Mouse (Mus musculus) mouse trophoblast stem cell (cell line): ENCODE measurements around the gene Ppm1d.

Source experiments
- in situ Hi-C, 2 experiments: fragments of 300-500 bp; cut with MseI, MboI; formaldehyde crosslinking; loops; 2 replicates in 1 of 2; 3 replicates in 1 of 2; pipeline ENCODE4 v1.15.1; 2025

Ppm1d gene

DNA sequence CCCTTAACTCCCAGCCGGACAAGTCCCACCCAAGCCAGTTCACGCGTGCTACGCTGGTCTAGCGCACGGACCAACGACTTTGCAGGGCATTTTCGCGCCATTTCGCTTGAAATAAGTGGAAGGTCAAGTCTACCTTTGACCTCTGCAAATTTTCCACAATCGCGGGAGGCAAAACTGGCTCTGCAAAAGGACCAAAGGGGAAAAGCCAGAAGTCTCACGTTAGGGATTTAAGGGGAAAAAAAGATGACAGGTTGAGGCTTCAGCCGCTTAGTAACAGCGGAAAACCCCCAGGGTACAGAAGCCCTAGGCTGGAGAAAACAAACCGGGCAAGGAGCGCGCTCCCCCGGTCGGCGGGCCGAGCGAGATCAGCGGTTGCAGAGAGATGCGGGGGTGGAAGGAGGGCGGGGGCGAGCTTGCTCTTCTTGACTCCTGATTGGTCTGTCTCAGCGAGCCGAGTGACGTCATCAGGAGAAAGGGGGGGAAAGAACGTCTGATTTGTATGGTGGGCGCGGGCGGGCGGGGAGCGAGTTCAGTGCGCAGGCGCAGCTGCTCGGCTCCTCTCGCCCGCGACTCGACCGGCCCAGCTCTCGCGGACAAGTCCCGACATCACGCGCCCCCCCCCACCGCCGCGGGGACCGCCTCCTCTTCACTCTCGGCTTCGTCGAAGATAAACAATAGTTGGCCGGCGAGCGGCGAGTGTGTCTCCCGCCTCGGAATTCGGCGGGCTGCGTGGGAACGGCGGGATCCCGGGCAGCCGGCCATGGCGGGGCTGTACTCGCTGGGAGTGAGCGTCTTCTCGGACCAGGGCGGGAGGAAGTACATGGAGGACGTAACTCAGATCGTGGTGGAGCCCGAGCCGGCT, at the start of gene Ppm1d:
TSS of gene Ppm1d (plus strand) at position 532 of the 862 bp plus-strand sequence.
- in situ Hi-C loops: loop anchor here in 1 of 2 experiments (5.0 kb wide), 1 partner anchor 39 kb away; no protein-coding TSS in a partner anchor

- in situ Hi-C loops: loop anchor here in 1 of 2 experiments (5.0 kb wide), 1 partner anchor 82 kb away; no protein-coding TSS in a partner anchor
These were observed 46.4 kb upstream of the Ppm1d start for GRCm38 (mm10) chr11:85264635-85265034.

GRCm38 (mm10) chr11:85267393-85267792, 43.7 kb upstream of the Ppm1d start:
- in situ Hi-C loops: no loop called here

GRCm38 (mm10) chr11:85270631-85271030, 40.4 kb upstream of the Ppm1d start:
- in situ Hi-C loops: loop anchor here in 1 of 2 experiments (5.0 to 10.0 kb wide), 2 partner anchors 42 to 214 kb away; partner anchors contain the start of gene Ppm1d

- in situ Hi-C loops: loop anchor here in 1 of 2 experiments (5.0 to 10.0 kb wide), 2 partner anchors 39 to 212 kb away; partner anchors contain the start of gene Ppm1d
These were observed 37.7 kb upstream of the Ppm1d start for GRCm38 (mm10) chr11:85273299-85273698.

- in situ Hi-C loops: loop anchor here in 1 of 2 experiments (10.0 kb wide), 1 partner anchor 210 kb away; no protein-coding TSS in a partner anchor
These were observed 35.9 kb upstream of the Ppm1d start for GRCm38 (mm10) chr11:85275151-85275550.

- in situ Hi-C loops: loop anchor here in 1 of 2 experiments (10.0 kb wide), 1 partner anchor 207 kb away; no protein-coding TSS in a partner anchor
These were observed 33.4 kb upstream of the Ppm1d start for GRCm38 (mm10) chr11:85277609-85278008.

DNA sequence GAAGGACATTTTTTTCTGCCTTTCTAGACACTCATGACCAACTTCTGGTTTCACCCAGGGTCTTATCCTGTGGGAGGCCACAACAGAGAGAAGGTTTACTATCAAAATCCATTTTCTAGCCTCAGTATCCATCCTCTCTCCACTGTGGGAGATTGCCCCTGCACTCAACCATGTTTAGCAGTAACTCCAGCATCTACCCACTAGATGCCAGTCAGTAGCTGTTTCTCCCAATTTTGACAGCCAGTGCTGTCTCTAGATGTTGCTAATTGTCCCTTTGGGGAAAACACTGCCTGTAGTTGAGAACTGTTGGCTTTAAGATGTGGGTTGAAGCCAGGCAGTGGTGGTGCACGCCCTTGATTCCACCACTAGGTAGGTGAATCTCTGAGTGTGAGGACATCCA, 32.9 kb upstream of the Ppm1d start:
- in situ Hi-C loops: loop anchor here in 1 of 2 experiments (10.0 kb wide), 1 partner anchor 207 kb away; no protein-coding TSS in a partner anchor

DNA sequence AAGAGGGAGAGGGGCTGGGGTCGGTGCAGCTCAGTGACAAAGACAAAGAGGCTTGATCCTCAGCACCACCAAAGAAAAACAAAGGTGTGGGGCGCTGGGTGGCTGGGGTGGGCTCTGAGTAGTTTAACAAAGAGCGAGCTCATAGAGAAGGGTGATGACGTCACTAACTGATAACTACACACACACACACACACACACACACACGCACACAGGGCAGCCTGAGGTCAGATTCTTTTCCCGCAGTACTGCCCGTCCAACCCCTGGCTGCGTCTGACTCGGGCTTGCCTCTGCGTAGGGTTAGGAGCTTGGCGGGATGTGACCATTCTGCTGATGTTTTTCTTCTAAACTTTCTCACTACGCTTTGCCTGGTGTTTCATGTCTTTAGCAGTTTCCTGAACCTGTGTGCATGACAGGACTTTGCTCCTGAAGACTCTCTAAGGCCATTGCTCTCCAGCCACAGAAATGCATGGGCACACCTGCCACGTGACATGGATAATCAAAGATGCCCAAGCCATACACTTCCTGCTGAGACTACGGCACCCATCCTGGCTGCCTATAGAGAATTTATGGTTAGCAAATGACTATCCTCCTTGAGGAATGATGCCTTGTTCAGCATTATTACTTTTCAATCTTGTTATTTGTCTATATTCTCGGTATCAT, 29.7 kb upstream of the Ppm1d start:
- in situ Hi-C loops: no loop called here

- in situ Hi-C loops: no loop called here
These were observed 13.1 kb upstream of the Ppm1d start for GRCm38 (mm10) chr11:85297953-85298352.

DNA sequence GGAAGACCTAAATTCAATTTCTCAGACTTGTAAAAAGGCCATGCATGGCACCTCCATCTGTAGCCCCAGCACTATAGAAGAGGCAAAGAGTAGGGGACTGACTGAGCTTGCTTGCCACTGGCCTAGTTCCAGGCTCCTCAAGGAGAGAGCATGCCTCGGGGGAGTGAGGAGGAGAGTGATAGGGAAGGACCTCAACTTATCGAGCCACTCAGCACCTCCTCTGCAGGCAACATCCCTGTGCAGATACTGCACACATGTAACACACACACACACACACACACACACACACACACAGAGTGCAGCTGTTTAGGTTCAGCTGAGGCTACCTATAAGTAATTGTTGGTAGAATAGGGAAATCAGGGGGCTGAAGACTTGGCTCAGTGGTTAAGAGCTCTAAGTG, 11.2 kb upstream of the Ppm1d start:
- in situ Hi-C loops: no loop called here

DNA sequence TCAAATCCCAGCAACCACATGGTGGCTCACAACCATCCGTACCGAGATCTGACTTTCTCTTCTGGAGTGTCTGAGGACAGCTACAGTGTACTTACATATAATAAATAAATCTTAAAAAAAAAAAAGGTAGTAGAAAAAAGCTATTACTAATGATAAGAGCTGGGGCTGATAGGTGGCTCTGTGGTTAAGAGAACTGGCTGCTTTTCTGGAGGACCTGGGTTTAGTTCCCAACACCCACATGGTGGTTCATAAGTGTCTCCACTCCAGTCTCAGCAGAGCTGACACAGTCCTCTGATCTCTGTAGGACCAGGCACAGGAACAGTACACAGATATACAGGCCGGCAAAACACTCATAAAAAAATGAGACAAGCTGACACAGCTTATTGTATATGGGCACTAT, 9.9 kb upstream of the Ppm1d start:
- in situ Hi-C loops: no loop called here

GRCm38 (mm10) chr11:85301836-85302235, 9.2 kb upstream of the Ppm1d start:
- in situ Hi-C loops: no loop called here

- in situ Hi-C loops: no loop called here
These were observed 4.3 kb upstream of the Ppm1d start for GRCm38 (mm10) chr11:85306577-85307260.

DNA sequence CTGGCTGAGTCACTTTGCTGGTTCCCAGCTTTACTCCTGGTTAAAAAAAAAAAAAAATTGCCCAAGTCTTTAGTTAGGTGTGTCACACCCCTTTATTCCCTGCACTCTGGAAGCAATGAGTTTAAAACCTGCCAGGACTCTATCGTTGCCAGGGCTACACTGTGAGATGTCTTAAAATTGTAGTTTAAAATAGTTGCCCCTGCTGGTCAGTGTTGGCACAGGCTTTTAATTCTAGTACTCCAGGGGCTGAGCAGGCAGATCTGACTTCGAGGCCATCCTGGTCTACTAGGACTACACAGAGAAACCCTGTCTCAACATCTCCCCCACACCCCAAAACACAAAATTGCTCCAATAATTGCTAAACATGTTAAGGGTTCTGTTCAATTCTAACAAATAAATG, 2.2 kb upstream of the Ppm1d start:
- in situ Hi-C loops: no loop called here

GRCm38 (mm10) chr11:85310407-85310712, 684 bp upstream of the Ppm1d start:
- in situ Hi-C loops: loop anchor here in 1 of 2 experiments (5.0 kb wide), 1 partner anchor 38 kb away; no protein-coding TSS in a partner anchor

DNA sequence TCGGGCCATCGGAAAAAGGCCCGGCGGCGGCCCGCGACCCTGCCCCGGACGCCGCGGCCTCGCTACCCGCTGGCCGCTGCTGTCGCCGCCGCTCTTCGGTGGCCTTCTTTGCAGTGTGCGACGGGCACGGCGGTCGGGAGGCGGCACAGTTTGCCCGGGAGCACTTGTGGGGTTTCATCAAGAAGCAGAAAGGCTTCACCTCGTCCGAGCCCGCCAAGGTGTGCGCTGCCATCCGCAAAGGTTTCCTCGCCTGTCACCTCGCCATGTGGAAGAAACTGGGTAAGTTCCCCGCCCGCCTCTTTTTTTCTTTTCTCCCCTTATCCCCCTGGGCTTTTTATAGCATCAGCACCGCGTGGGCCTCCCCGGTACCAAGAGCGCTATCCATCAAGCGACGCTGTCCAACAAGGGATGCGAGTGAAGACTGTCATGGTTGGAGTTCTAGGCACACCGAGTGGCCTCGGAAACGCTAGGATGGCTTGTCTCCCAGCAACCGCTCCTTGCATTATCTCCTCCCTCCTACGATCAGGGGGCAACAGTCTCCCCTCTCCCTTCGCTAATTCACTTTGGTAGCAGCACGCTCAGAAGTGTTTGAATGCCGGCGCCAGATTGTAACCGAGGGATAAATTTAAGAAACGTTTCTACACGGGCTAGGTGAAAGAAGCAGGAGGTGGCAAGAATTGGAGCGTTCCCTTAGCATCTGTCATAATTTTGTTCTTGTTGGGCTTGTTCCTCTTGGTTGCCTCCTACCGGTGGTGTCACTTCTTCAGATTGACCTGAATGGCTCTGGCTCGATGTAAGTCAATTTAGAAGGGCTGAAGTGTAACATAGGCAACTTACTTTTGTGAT, 824 bp downstream of the Ppm1d start:
- in situ Hi-C loops: loop anchor here in 1 of 2 experiments (5.0 kb wide), 1 partner anchor 40 kb away; no protein-coding TSS in a partner anchor

DNA sequence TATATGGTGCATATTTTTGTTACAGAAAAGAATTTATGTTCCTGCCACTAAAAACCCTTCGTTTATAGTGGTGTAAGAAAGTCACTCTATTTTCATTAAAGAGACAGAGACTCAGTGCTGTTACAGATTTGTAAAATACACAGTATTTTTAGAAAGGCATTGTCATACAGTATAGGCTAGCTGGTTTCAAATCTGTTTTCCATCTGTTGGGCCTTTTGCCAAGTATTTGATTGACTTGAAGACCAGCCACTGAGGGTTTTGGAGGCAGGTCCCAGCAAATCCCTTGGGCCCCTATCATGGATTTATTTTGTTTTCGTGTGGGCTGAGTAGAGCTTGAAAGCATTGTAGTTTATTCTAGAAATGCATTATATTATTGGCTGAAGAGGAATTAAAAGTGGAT, 1.8 kb downstream of the Ppm1d start:
- in situ Hi-C loops: loop anchor here in 1 of 2 experiments (5.0 kb wide), 1 partner anchor 41 kb away; no protein-coding TSS in a partner anchor

DNA sequence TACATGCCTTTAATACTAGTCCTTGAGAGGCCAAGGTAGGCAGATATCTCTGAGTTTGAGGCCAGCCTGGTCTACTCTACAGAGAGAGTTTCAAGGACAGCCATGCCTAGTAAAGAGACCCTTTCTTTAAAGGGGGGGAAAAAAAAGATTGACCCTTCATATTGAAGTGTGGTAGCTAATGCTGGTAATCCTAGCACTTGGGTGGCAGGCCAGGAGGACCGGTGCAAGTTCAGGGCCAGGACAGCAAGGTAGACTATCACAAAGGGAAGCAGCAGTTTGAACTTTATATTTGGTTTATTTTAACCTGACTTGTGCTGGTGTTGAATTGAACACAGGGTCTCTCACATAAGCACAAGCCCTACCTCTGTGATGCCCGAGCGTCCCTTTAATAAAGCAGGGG, 2.3 kb downstream of the Ppm1d start:
- in situ Hi-C loops: loop anchor here in 1 of 2 experiments (5.0 kb wide), 1 partner anchor 41 kb away; no protein-coding TSS in a partner anchor

GRCm38 (mm10) chr11:85323567-85324330, 12.7 kb downstream of the Ppm1d start:
- in situ Hi-C loops: no loop called here
